Mouse (Mus musculus) heart, postnatal 0 days (tissue): ENCODE results near the gene Drap1. TPM values are rescaled to one million over a fixed set of nuclear protein-coding genes. Genes with fewer than 3 reads are reported as not detected.

Experiments used
- ATAC-seq: fragments of 200-750 bp; cut with Nextera tagmentation; 2 replicates; pipeline ENCODE4 v1.8.0; 2017; ENCODE audit warnings: low read depth, moderate number of reproducible peaks, moderate library complexity; ENCODE audit not compliant: insufficient read depth
- DNase-seq: peaks from one replicate; pipeline ENCODE4 v3.0.0-alpha.2; 2016; ENCODE audit warnings: low spot score
- H3K27ac ChIP-seq: fragments of 300-500 bp; sonication (generic); 2 replicates; pipeline ENCODE4 v1.5.1; 2014; ENCODE audit warnings: low read depth, mild to moderate bottlenecking
- H3K27me3 ChIP-seq: fragments of 300-500 bp; sonication (generic); 2 replicates; pipeline ENCODE4 v1.6.1; 2014; ENCODE audit warnings: low read length, mixed read lengths; ENCODE audit not compliant: control insufficient read depth, insufficient read depth
- H3K36me3 ChIP-seq: fragments of 300-500 bp; sonication (generic); replicated peaks from 2 replicates; pipeline ENCODE4 v1.6.1; 2014; ENCODE audit warnings: low read length, mixed read lengths; ENCODE audit not compliant: control insufficient read depth, insufficient read depth
- H3K4me1 ChIP-seq: fragments of 300-500 bp; sonication (generic); 2 replicates; pipeline ENCODE4 v1.6.1; 2014; ENCODE audit warnings: antibody characterized with exemption; ENCODE audit not compliant: control insufficient read depth, insufficient read depth
- H3K4me2 ChIP-seq: fragments of 300-500 bp; sonication (generic); 2 replicates; pipeline ENCODE4 v1.6.1; 2014; ENCODE audit warnings: low read depth, mild to moderate bottlenecking, low read length, moderate library complexity
- H3K4me3 ChIP-seq: fragments of 300-500 bp; sonication (generic); 2 replicates; pipeline ENCODE4 v1.5.1; 2014; ENCODE audit warnings: low read depth, low read length
- H3K9ac ChIP-seq: fragments of 300-500 bp; sonication (generic); replicated peaks from 2 replicates; pipeline ENCODE4 v1.6.1; 2014; ENCODE audit warnings: low read depth, low read length, mixed read lengths
- H3K9me3 ChIP-seq: fragments of 300-500 bp; sonication (generic); replicated peaks from 2 replicates; pipeline ENCODE4 v1.6.1; 2016; ENCODE audit warnings: low read length; ENCODE audit not compliant: control insufficient read depth
- CTCF ChIP-seq: IDR thresholded peaks from 2 replicates; pipeline ENCODE4 v1.5.1; 2016; ENCODE audit warnings: antibody characterized with exemption, control low read depth, low read depth
- EP300 ChIP-seq: IDR thresholded peaks from 2 replicates; pipeline ENCODE4 v1.6.1; 2016; ENCODE audit warnings: antibody characterized with exemption, low read depth
- WGBS: fragments of 180-500 bp; shearing (Covaris S2); extraction: QIAGEN DNeasy Blood & Tissue Kit; methylation state at CpG from one replicate; pipeline ENCODE4 v1.1.7; 2014; 5-methylcytosine and 5-hydroxymethylcytosine counted together
- polyA plus RNA-seq: library from polyadenylated mRNA; unstranded; fragments of >200 nt; fragmentation: Nextera tagmentation; extraction: Ambion mirVana; gene quantifications from 2 replicates; pipeline ENCODE4 v1.2.1, GENCODE M21; 2015
- total RNA-seq: library from RNA; depleted of rRNA; stranded (reverse); fragments of >200 nt; gene quantifications from 2 replicates; pipeline ENCODE4 v1.2.3, GENCODE M21; 2014; ENCODE audit warnings: low replicate concordance; rRNA removed

The Drap1 gene
- total and polyA plus RNA-seq, 2 experiments from 2014 or later, result 169 to 328 TPM

- Histone ChIP-seq H3K27me3 (no peaks in the 10 kb centered on the region), H3K9ac (peak overlapping the region; percentile 91), H3K4me3 (peak overlapping the region; percentile 93), H3K36me3 (peaks cover 27% of the 10 kb centered on the region), H3K4me1 (peaks cover 25% of the 10 kb centered on the region), H3K9me3 (no peaks in the 10 kb centered on the region), H3K4me2 (peak overlapping the region; percentile 85), H3K27ac (peak overlapping the region; percentile 88)
- WGBS, result under 1% methylated on average over 34 of the region's 43 CpGs
- ATAC-seq (peak; percentile 37), DNase-seq (no peak)
- TF ChIP-seq CTCF (no peak), EP300 (no peak)
Observed at GRCm38 (mm10) chr19:5388011-5388441, 36.8 kb downstream of the Drap1 start.

- peaks cover 19% of the 10 kb centered on the region for H3K4me1 ChIP-seq
- H3K4me3 ChIP-seq, result no peak overlapping the region
- no peak for DNase-seq
- peaks cover 60% of the 10 kb centered on the region for H3K36me3 ChIP-seq
- H3K4me2 ChIP-seq, result no peak overlapping the region
- no peaks in the 10 kb centered on the region for H3K9me3 ChIP-seq
- WGBS, result 89% methylated on average over 8 of the region's 8 CpGs
- H3K27ac ChIP-seq, result no peak overlapping the region
- H3K9ac ChIP-seq, result no peak overlapping the region
- no peak for ATAC-seq
- TF ChIP-seq EP300, result no peak
- no peak for TF ChIP-seq CTCF
- no peaks in the 10 kb centered on the region for H3K27me3 ChIP-seq
Observed at GRCm38 (mm10) chr19:5384715-5385114, 40.1 kb downstream of the Drap1 start.

GRCm38 (mm10) chr19:5383326-5383725 is 41.5 kb downstream of the Drap1 start:
- Histone ChIP-seq H3K27me3 (no peaks in the 10 kb centered on the region), H3K4me2 (no peak overlapping the region), H3K4me1 (peaks cover 10% of the 10 kb centered on the region), H3K36me3 (peaks cover 74% of the 10 kb centered on the region), H3K9me3 (no peaks in the 10 kb centered on the region), H3K9ac (no peak overlapping the region), H3K27ac (no peak overlapping the region), H3K4me3 (no peak overlapping the region)
- no peak for TF ChIP-seq EP300
- TF ChIP-seq CTCF, result no peak
- 90% methylated on average over 12 of the region's 12 CpGs for WGBS
- ATAC-seq (no peak), DNase-seq (no peak)

GRCm38 (mm10) chr19:5377446-5377845 is 47.3 kb downstream of the Drap1 start:
- no peaks in the 10 kb centered on the region for H3K27me3 ChIP-seq
- H3K36me3 ChIP-seq, result peaks cover 59% of the 10 kb centered on the region
- no peak for TF ChIP-seq CTCF
- TF ChIP-seq EP300, result no peak
- no peak for DNase-seq
- H3K4me2 ChIP-seq, result no peak overlapping the region
- H3K4me1 ChIP-seq, result no peaks in the 10 kb centered on the region
- no peak overlapping the region for H3K27ac ChIP-seq
- no peak overlapping the region for H3K4me3 ChIP-seq
- no peak for ATAC-seq
- WGBS, result 83% methylated on average over 1 of the region's 1 CpGs
- H3K9me3 ChIP-seq, result no peaks in the 10 kb centered on the region
- H3K9ac ChIP-seq, result no peak overlapping the region

- Histone ChIP-seq H3K4me1 (no peaks in the 10 kb centered on the region), H3K4me2 (no peak overlapping the region), H3K9ac (no peak overlapping the region), H3K9me3 (no peaks in the 10 kb centered on the region), H3K27ac (no peak overlapping the region), H3K27me3 (no peaks in the 10 kb centered on the region), H3K4me3 (no peak overlapping the region), H3K36me3 (peaks cover 55% of the 10 kb centered on the region)
- TF ChIP-seq EP300, result no peak
- TF ChIP-seq CTCF, result no peak
- 66% methylated on average over 4 of the region's 4 CpGs for WGBS
- DNase-seq (no peak), ATAC-seq (no peak)
Observed at GRCm38 (mm10) chr19:5374748-5375147, 50.0 kb downstream of the Drap1 start.

DNA sequence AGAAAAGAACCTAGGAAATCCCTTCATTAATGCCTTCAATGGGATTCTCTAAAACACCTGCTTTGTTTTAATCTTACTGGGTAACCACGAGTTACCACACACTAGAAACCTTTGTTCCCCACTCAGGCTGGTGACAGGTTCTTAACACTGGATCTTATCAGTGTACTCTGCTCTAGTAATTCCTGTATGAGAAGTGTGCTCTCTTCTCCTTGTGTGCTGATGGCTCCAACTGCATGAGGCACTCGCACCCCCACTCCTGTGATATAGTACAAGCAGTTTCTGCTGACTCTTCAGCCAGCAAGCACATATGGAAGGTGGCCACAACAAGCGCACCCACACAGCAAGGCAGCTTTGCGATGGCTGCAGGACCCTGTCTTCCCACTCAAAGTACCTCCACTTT is 50.6 kb downstream of the Drap1 start:
- peaks cover 55% of the 10 kb centered on the region for H3K36me3 ChIP-seq
- 62% methylated on average over 4 of the region's 4 CpGs for WGBS
- H3K4me3 ChIP-seq, result no peak overlapping the region
- DNase-seq, result no peak
- H3K27ac ChIP-seq, result no peak overlapping the region
- ATAC-seq, result no peak
- no peaks in the 10 kb centered on the region for H3K9me3 ChIP-seq
- no peak overlapping the region for H3K9ac ChIP-seq
- no peaks in the 10 kb centered on the region for H3K27me3 ChIP-seq
- TF ChIP-seq CTCF, result no peak
- no peak for TF ChIP-seq EP300
- no peaks in the 10 kb centered on the region for H3K4me1 ChIP-seq
- no peak overlapping the region for H3K4me2 ChIP-seq

Other genes starting within 250 kb of the Drap1 start
- gene Pacs1, start 151.9 kb downstream of the Drap1 start, total RNA-seq, result 11.3 and 45.7 TPM in 2 replicates
- gene Pacs1, start 151.9 kb downstream of the Drap1 start, polyA plus RNA-seq, result 7.2 and 7.4 TPM in 2 replicates
- gene Sf3b2, start 129.5 kb downstream of the Drap1 start, total RNA-seq, result 132 and 175 TPM in 2 replicates
- 158 and 159 TPM in 2 replicates for gene Sf3b2, start 129.5 kb downstream of the Drap1 start, polyA plus RNA-seq
- gene Gal3st3, start 126.6 kb downstream of the Drap1 start, total RNA-seq, result 4.0 and 13.3 TPM in 2 replicates
- 5.1 and 6.8 TPM in 2 replicates for gene Gal3st3, start 126.6 kb downstream of the Drap1 start, polyA plus RNA-seq
- not detected in 2 replicates for gene Catsper1, start 89.2 kb downstream of the Drap1 start, total RNA-seq
- gene Catsper1, start 89.2 kb downstream of the Drap1 start, polyA plus RNA-seq, result not detected in 2 replicates
- 0.89 and 0.99 TPM in 2 replicates for gene Cst6, start 75.4 kb downstream of the Drap1 start, total RNA-seq
- 2.3 and 3.0 TPM in 2 replicates for gene Cst6, start 75.4 kb downstream of the Drap1 start, polyA plus RNA-seq
- gene Eif1ad, start 58.2 kb downstream of the Drap1 start, total RNA-seq, result 37.9 and 40.6 TPM in 2 replicates
- gene Eif1ad, start 58.2 kb downstream of the Drap1 start, polyA plus RNA-seq, result 33.5 and 37.5 TPM in 2 replicates
- gene Banf1, start 57.8 kb downstream of the Drap1 start, total RNA-seq, result 120 and 143 TPM in 2 replicates
- gene Banf1, start 57.8 kb downstream of the Drap1 start, polyA plus RNA-seq, result 340 and 356 TPM in 2 replicates
- 4.4 and 39.0 TPM in 2 replicates for gene Sart1, start 36.3 kb downstream of the Drap1 start, total RNA-seq
- gene Sart1, start 36.3 kb downstream of the Drap1 start, polyA plus RNA-seq, result 26.4 and 26.9 TPM in 2 replicates
- gene Tsga10ip, start 22.5 kb downstream of the Drap1 start, total RNA-seq, result 0.31 and 3.5 TPM in 2 replicates
- gene Tsga10ip, start 22.5 kb downstream of the Drap1 start, polyA plus RNA-seq, result 2.5 and 3.5 TPM in 2 replicates
- gene AI837181, start 165 bp upstream of the Drap1 start, total RNA-seq, result 47.4 and 59.1 TPM in 2 replicates
- 38.1 and 40.5 TPM in 2 replicates for gene AI837181, start 165 bp upstream of the Drap1 start, polyA plus RNA-seq
- gene Fosl1, start 22.6 kb upstream of the Drap1 start, total RNA-seq, result not detected in 2 replicates
- 0.12 TPM in 1 of 2 replicates, not detected in the other for gene Fosl1, start 22.6 kb upstream of the Drap1 start, polyA plus RNA-seq
- gene Ccdc85b, start 32.9 kb upstream of the Drap1 start, total RNA-seq, result 9.2 and 11.3 TPM in 2 replicates
- 10.2 and 10.6 TPM in 2 replicates for gene Ccdc85b, start 32.9 kb upstream of the Drap1 start, polyA plus RNA-seq
- 81.6 and 86.4 TPM in 2 replicates for gene Fibp, start 35.6 kb upstream of the Drap1 start, total RNA-seq
- 142 and 146 TPM in 2 replicates for gene Fibp, start 35.6 kb upstream of the Drap1 start, polyA plus RNA-seq
- gene Ctsw, start 43.5 kb upstream of the Drap1 start, total RNA-seq, result not detected in 2 replicates
- gene Ctsw, start 43.5 kb upstream of the Drap1 start, polyA plus RNA-seq, result 0.42 and 0.73 TPM in 2 replicates
- gene Efemp2, start 49.0 kb upstream of the Drap1 start, total RNA-seq, result 46.8 and 52.7 TPM in 2 replicates
- gene Efemp2, start 49.0 kb upstream of the Drap1 start, polyA plus RNA-seq, result 32.2 and 34.1 TPM in 2 replicates
- gene Mus81, start 63.4 kb upstream of the Drap1 start, total RNA-seq, result 45.8 and 62.4 TPM in 2 replicates
- gene Mus81, start 63.4 kb upstream of the Drap1 start, polyA plus RNA-seq, result 35.8 and 36.8 TPM in 2 replicates
- gene Cfl1, start 65.5 kb upstream of the Drap1 start, total RNA-seq, result 448 and 685 TPM in 2 replicates
- 948 and 963 TPM in 2 replicates for gene Cfl1, start 65.5 kb upstream of the Drap1 start, polyA plus RNA-seq
- gene 1700020D05Rik, start 78.8 kb upstream of the Drap1 start, total RNA-seq, result not detected in 2 replicates
- not detected in 2 replicates for gene 1700020D05Rik, start 78.8 kb upstream of the Drap1 start, polyA plus RNA-seq
- 8.6 and 22.6 TPM in 2 replicates for gene Snx32, start 85.6 kb upstream of the Drap1 start, total RNA-seq
- 9.1 and 9.3 TPM in 2 replicates for gene Snx32, start 85.6 kb upstream of the Drap1 start, polyA plus RNA-seq
- not detected in 2 replicates for gene Ovol1, start 135.7 kb upstream of the Drap1 start, total RNA-seq
- 0.05 TPM in 1 of 2 replicates, not detected in the other for gene Ovol1, start 135.7 kb upstream of the Drap1 start, polyA plus RNA-seq
- gene Ap5b1, start 143.0 kb upstream of the Drap1 start, total RNA-seq, result 5.8 and 12.9 TPM in 2 replicates
- 1.7 and 2.0 TPM in 2 replicates for gene Ap5b1, start 143.0 kb upstream of the Drap1 start, polyA plus RNA-seq
- gene Rnaseh2c, start 176.9 kb upstream of the Drap1 start, total RNA-seq, result 42.4 and 57.6 TPM in 2 replicates
- 50.7 and 51.8 TPM in 2 replicates for gene Rnaseh2c, start 176.9 kb upstream of the Drap1 start, polyA plus RNA-seq
- gene Kat5, start 185.3 kb upstream of the Drap1 start, total RNA-seq, result 55.4 and 164 TPM in 2 replicates
- gene Kat5, start 185.3 kb upstream of the Drap1 start, polyA plus RNA-seq, result 27.0 and 29.7 TPM in 2 replicates
- gene Rela, start 212.5 kb upstream of the Drap1 start, total RNA-seq, result 26.3 and 49.5 TPM in 2 replicates
- 22.9 and 23.6 TPM in 2 replicates for gene Rela, start 212.5 kb upstream of the Drap1 start, polyA plus RNA-seq
- 33.2 and 37.8 TPM in 2 replicates for gene Sipa1, start 238.7 kb upstream of the Drap1 start, total RNA-seq
- gene Sipa1, start 238.7 kb upstream of the Drap1 start, polyA plus RNA-seq, result 12.3 and 14.0 TPM in 2 replicates